Mouse (Mus musculus) CH12.LX (cell line): ENCODE measurements around the gene Agxt2.
A peak's percentile ranks its signal among the peaks of the same experiment; 100 is the strongest.

ENCODE experiments used
- CTCF ChIP-seq, 2 experiments: IDR thresholded peaks in 1 of 2; conservative IDR thresholded peaks in 1 of 2; 2 replicates each; pipeline ENCODE4 v1.5.1; 2011 to 2012; ENCODE audit warnings: low read depth in 2 of 2, low read length in 2 of 2, improper control_type of control experiment in 1 of 2, inconsistent platforms in 1 of 2, mild to moderate bottlenecking in 1 of 2, moderate library complexity in 1 of 2
- MAFK ChIP-seq: IDR thresholded peaks from 2 replicates; pipeline ENCODE4 v1.6.1; 2011; ENCODE audit warnings: low read length, improper control_type of control experiment; ENCODE audit not compliant: insufficient replicate concordance
- POLR2A ChIP-seq: IDR thresholded peaks from 2 replicates; pipeline ENCODE4 v1.6.1; 2011; ENCODE audit warnings: low read depth, mild to moderate bottlenecking, improper control_type of control experiment, low read length
- USF1 ChIP-seq: IDR thresholded peaks from 2 replicates; pipeline ENCODE4 v1.6.1; 2014; ENCODE audit warnings: low read depth, mild to moderate bottlenecking, inconsistent platforms, low read length, improper control_type of control experiment

DNA sequence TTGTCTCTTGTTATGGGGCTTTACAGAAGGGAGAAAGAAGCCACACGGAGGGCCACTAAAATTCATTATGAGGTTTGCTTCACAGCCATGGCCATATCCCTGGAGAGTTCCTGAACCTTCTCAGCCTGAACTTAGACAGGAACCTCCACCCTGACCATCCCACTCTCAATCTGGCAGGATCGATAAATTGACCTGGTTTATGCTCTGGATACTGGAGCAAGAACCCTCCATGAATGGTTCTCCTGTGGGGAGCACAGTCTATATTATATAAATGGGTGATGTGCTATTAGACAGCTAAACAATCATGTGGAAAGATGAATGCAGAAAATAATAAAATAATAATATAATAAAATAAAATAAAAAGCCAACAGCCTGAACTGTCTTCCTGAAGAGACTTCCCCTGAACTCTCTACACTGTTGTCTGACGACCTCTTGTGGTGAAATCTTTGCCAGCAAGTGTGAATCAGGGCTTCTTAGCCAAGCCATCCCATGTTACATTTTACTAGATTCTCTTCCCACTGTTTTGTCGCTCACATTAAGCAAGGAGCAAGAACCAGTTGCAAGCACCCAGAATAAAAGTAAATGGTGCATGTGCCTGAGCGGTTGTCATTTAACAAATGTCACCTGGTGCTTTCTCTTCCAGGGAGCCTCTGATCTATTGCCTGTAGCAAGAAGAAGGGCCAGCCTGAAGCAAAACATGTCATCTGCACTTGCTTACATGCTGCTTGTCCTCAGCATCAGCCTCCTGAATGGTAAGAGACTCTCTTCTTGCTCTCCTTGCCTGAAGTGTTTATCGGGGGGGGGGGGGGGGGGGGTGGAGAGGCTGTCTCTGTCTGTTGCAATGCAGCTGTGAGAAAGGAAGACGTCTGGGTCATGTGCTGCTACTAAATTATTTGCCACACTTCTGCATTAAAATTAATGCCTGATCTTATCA, 44.5 kb upstream of the Agxt2 start:
- peak; percentile 59 to 79 for TF ChIP-seq CTCF (conservative IDR thresholded peaks at IDR 0.05 in 1 of 2, IDR thresholded peaks at IDR 0.05 in 1 of 2; ENCODE audit: low read depth in 2 of 2, low read length in 2 of 2)
- no peak for TF ChIP-seq USF1
- no peak for TF ChIP-seq MAFK
- no peak for TF ChIP-seq POLR2A
